Mouse (Mus musculus): ENCODE data around the gene Ino80d. TPM values are rescaled to one million over a fixed set of nuclear protein-coding genes. Genes with fewer than 3 reads are reported as not detected.

Gene Ino80d
- polyA plus RNA-seq, 1 experiment, result 11.5 TPM

- H3K4me1 ChIP-seq (ENCODE audit: control insufficient read depth, insufficient read depth, insufficient read length, low read length), result no peaks in the 10 kb centered on the region
- H3K4me3 ChIP-seq (ENCODE audit: low read depth, low read length), result no peak overlapping the region
- H3K27me3 ChIP-seq (ENCODE audit: control insufficient read depth, insufficient read depth, low read length), result no peaks in the 10 kb centered on the region
- TF ChIP-seq CTCF (IDR thresholded peaks at IDR 0.05; ENCODE audit: extremely low read depth, insufficient read length, insufficient replicate concordance, low read depth, low read length), result no peak
- no peak for TF ChIP-seq POLR2A (IDR thresholded peaks at IDR 0.05; ENCODE audit: low read depth, low read length)
- 62% methylated on average over 7 of the region's 7 CpGs for WGBS
- no peak overlapping the region for H3K27ac ChIP-seq (ENCODE audit: insufficient read depth, low read depth, low read length)
- H3K36me3 ChIP-seq (ENCODE audit: control insufficient read depth, insufficient read depth, low read length), result no peaks in the 10 kb centered on the region
Measured at GRCm38 (mm10) chr1:62951067-62951809, 163.2 kb downstream of the Ino80d start.

GRCm38 (mm10) chr1:62950526-62950925, 163.9 kb downstream of the Ino80d start:
- Histone ChIP-seq H3K36me3 (ENCODE audit: control insufficient read depth, insufficient read depth, low read length) (no peaks in the 10 kb centered on the region), H3K4me3 (ENCODE audit: low read depth, low read length) (no peak overlapping the region), H3K27ac (ENCODE audit: insufficient read depth, low read depth, low read length) (no peak overlapping the region), H3K4me1 (ENCODE audit: control insufficient read depth, insufficient read depth, insufficient read length, low read length) (no peaks in the 10 kb centered on the region), H3K27me3 (ENCODE audit: control insufficient read depth, insufficient read depth, low read length) (no peaks in the 10 kb centered on the region)
- TF ChIP-seq POLR2A (IDR thresholded peaks at IDR 0.05; ENCODE audit: low read depth, low read length) (no peak), CTCF (IDR thresholded peaks at IDR 0.05; ENCODE audit: extremely low read depth, insufficient read length, insufficient replicate concordance, low read depth, low read length) (no peak)
- 90% methylated on average over 9 of the region's 9 CpGs for WGBS

- no peaks in the 10 kb centered on the region for H3K27me3 ChIP-seq (ENCODE audit: control insufficient read depth, insufficient read depth, low read length)
- H3K27ac ChIP-seq (ENCODE audit: insufficient read depth, low read depth, low read length), result no peak overlapping the region
- H3K36me3 ChIP-seq (ENCODE audit: control insufficient read depth, insufficient read depth, low read length), result no peaks in the 10 kb centered on the region
- no peaks in the 10 kb centered on the region for H3K4me1 ChIP-seq (ENCODE audit: control insufficient read depth, insufficient read depth, insufficient read length, low read length)
- H3K4me3 ChIP-seq (ENCODE audit: low read depth, low read length), result no peak overlapping the region
- TF ChIP-seq CTCF (IDR thresholded peaks at IDR 0.05; ENCODE audit: extremely low read depth, insufficient read length, insufficient replicate concordance, low read depth, low read length) (no peak), POLR2A (IDR thresholded peaks at IDR 0.05; ENCODE audit: low read depth, low read length) (no peak)
Measured at GRCm38 (mm10) chr1:62947807-62948206, 166.7 kb downstream of the Ino80d start.

- TF ChIP-seq POLR2A (IDR thresholded peaks at IDR 0.05; ENCODE audit: low read depth, low read length) (no peak), CTCF (IDR thresholded peaks at IDR 0.05; ENCODE audit: extremely low read depth, insufficient read length, insufficient replicate concordance, low read depth, low read length) (no peak)
- no peaks in the 10 kb centered on the region for H3K36me3 ChIP-seq (ENCODE audit: control insufficient read depth, insufficient read depth, low read length)
- no peak overlapping the region for H3K27ac ChIP-seq (ENCODE audit: insufficient read depth, low read depth, low read length)
- H3K4me1 ChIP-seq (ENCODE audit: control insufficient read depth, insufficient read depth, insufficient read length, low read length), result no peaks in the 10 kb centered on the region
- 76% methylated on average over 5 of the region's 5 CpGs for WGBS
- no peaks in the 10 kb centered on the region for H3K27me3 ChIP-seq (ENCODE audit: control insufficient read depth, insufficient read depth, low read length)
- H3K4me3 ChIP-seq (ENCODE audit: low read depth, low read length), result no peak overlapping the region
Measured at GRCm38 (mm10) chr1:62946987-62947386, 167.5 kb downstream of the Ino80d start.

GRCm38 (mm10) chr1:62934752-62935329, 179.6 kb downstream of the Ino80d start:
- H3K27ac ChIP-seq (ENCODE audit: insufficient read depth, low read depth, low read length), result no peak overlapping the region
- TF ChIP-seq CTCF (IDR thresholded peaks at IDR 0.05; ENCODE audit: extremely low read depth, insufficient read length, insufficient replicate concordance, low read depth, low read length) (no peak), POLR2A (IDR thresholded peaks at IDR 0.05; ENCODE audit: low read depth, low read length) (no peak)
- H3K36me3 ChIP-seq (ENCODE audit: control insufficient read depth, insufficient read depth, low read length), result no peaks in the 10 kb centered on the region
- no peaks in the 10 kb centered on the region for H3K4me1 ChIP-seq (ENCODE audit: control insufficient read depth, insufficient read depth, insufficient read length, low read length)
- H3K27me3 ChIP-seq (ENCODE audit: control insufficient read depth, insufficient read depth, low read length), result no peaks in the 10 kb centered on the region
- 84% methylated on average over 10 of the region's 10 CpGs for WGBS
- no peak overlapping the region for H3K4me3 ChIP-seq (ENCODE audit: low read depth, low read length)

GRCm38 (mm10) chr1:62934100-62934513, 180.4 kb downstream of the Ino80d start:
- no peaks in the 10 kb centered on the region for H3K4me1 ChIP-seq (ENCODE audit: control insufficient read depth, insufficient read depth, insufficient read length, low read length)
- no peaks in the 10 kb centered on the region for H3K36me3 ChIP-seq (ENCODE audit: control insufficient read depth, insufficient read depth, low read length)
- H3K27ac ChIP-seq (ENCODE audit: insufficient read depth, low read depth, low read length), result no peak overlapping the region
- no peaks in the 10 kb centered on the region for H3K27me3 ChIP-seq (ENCODE audit: control insufficient read depth, insufficient read depth, low read length)
- no peak overlapping the region for H3K4me3 ChIP-seq (ENCODE audit: low read depth, low read length)
- no peak for TF ChIP-seq POLR2A (IDR thresholded peaks at IDR 0.05; ENCODE audit: low read depth, low read length)
- no peak for TF ChIP-seq CTCF (IDR thresholded peaks at IDR 0.05; ENCODE audit: extremely low read depth, insufficient read length, insufficient replicate concordance, low read depth, low read length)
- WGBS, result 77% methylated on average over 9 of the region's 9 CpGs

GRCm38 (mm10) chr1:62933288-62934099, 181.0 kb downstream of the Ino80d start:
- Histone ChIP-seq H3K36me3 (ENCODE audit: control insufficient read depth, insufficient read depth, low read length) (no peaks in the 10 kb centered on the region), H3K27me3 (ENCODE audit: control insufficient read depth, insufficient read depth, low read length) (no peaks in the 10 kb centered on the region), H3K4me1 (ENCODE audit: control insufficient read depth, insufficient read depth, insufficient read length, low read length) (no peaks in the 10 kb centered on the region), H3K4me3 (ENCODE audit: low read depth, low read length) (no peak overlapping the region), H3K27ac (ENCODE audit: insufficient read depth, low read depth, low read length) (no peak overlapping the region)
- WGBS, result 83% methylated on average over 15 of the region's 15 CpGs
- TF ChIP-seq POLR2A (IDR thresholded peaks at IDR 0.05; ENCODE audit: low read depth, low read length), result no peak
- TF ChIP-seq CTCF (IDR thresholded peaks at IDR 0.05; ENCODE audit: extremely low read depth, insufficient read length, insufficient replicate concordance, low read depth, low read length), result no peak
